Mouse (Mus musculus) right cerebral cortex, postnatal 10 days (tissue): ENCODE data around the gene Acvr1b.
A peak's percentile ranks its signal among the peaks of the same experiment; 100 is the strongest.

Source experiments
- DNase-seq, 2 experiments: peaks; one replicate each; pipeline ENCODE4 v3.0.0; 2021; ENCODE audit warnings: low spot score in 2 of 2

Gene Acvr1b

DNA sequence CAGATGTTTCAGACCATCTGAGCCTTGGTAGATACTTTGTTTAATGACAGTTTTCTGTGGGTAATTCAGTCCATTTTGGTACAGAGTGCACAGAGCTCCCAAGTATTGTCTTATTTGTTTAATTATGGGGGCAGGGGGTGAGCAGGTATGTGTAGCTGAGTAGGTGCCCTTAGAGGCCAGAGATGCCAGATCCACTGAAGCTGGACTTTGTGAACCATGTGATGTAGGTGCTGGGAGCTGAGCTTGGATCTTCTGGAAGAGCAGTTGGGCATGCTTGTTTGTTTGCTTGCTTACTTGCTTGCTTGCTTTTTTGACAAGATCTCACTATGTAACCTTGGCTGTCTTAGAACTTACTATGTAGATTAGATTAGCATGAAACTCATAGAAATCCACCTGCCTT lies 23.1 kb downstream of the Acvr1b start:
- no peak for DNase-seq

DNA sequence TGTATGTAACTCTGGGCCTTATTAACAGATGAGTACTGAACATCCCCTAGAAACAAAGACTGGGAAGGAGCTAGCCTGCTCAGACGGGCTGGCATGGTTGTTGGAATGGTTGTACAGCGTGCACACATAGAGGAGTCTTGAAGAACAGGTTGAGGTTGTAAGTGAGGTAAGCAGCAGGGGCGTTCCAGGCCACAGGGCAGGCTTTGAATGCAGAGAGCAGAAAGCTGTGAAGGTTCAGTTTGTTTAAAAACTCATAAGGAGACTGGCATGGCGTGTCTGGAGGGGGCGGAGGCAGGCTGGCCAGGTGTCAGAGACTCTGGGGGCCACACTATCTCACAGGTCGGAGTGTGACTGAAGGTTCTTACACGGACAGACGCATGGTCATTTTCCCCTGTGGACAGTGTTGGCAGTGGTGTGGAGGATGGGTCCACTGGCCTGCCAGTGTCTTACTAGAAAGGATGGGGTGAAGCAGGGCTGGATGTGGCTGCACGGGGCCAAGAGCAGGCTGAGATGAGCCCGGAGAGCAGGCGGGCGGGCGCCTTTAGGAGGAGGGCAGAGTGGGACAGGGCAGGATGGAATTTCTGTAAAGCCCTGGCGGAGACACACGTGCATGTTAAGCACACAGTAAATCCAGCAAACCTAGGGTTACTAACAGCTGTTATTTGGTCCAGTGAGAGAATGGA lies 23.8 kb downstream of the Acvr1b start:
- no peak for DNase-seq

GRCm38 (mm10) chr15:101198218-101198617 lies 24.4 kb downstream of the Acvr1b start:
- DNase-seq = peak; percentile 78 to 83

DNA sequence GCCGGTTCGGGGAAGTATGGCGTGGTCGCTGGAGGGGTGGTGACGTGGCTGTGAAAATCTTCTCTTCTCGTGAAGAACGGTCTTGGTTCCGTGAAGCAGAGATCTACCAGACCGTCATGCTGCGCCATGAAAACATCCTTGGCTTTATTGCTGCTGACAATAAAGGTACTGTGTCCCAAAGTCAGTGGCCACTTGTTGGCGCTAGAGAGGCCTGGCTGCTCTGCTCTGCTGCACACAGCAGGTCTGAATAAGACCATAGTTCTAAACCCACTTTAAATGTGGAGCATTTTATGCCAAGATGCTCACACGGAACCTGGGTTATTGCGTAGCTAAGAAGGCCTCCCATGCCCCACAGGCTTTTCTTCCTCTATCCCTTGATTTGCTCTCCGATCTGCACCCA lies 25.0 kb downstream of the Acvr1b start:
- no peak for DNase-seq

DNA sequence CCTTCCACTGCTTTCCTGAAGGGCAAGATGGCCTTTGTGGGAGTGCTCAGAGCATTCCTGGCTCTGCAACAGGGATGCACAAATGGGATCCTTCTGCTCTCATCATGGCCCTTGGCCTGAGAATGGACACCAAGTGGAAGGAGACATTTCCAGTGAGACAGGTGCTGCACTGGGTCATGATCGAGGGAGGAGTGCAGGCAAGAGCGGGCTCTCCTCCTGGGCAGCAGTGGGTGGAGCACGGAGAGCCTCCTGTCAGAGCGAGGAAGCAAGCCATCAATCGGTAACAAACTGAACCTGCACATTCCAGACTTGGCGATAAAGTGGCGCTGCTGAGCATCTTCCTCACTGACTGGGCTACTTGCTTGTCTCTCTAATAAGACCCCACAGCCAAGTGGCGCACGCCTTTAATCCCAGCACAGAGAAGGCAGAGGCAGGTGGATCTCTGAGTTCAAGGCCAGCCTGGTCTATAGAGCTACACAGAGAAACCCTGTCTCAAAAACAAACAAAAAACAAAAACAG lies 27.0 kb downstream of the Acvr1b start:
- DNase-seq = no peak

- DNase-seq = no peak
Observed at GRCm38 (mm10) chr15:101201414-101201813, 27.5 kb downstream of the Acvr1b start.

GRCm38 (mm10) chr15:101203673-101204072 lies 29.8 kb downstream of the Acvr1b start:
- DNase-seq = no peak

DNA sequence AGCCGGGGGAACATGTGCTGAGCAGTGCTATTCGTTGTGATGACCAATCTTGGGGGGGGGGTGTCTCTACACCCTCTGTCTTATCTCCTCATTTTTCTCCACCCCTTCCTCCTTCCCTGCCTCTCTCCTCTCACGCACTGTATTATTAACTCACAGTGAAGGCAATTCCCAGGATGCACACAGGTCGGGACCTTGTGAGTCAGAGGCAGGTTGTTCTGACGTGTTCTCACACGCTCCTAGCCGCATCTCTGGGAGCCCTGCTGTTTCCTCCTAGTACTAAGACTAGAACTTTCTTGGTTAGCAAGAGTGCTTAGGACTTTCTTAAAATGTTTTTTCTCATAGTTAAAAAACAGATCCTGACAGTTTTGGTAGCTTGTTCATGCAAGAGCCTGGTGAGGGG lies 30.9 kb downstream of the Acvr1b start:
- no peak for DNase-seq

DNA sequence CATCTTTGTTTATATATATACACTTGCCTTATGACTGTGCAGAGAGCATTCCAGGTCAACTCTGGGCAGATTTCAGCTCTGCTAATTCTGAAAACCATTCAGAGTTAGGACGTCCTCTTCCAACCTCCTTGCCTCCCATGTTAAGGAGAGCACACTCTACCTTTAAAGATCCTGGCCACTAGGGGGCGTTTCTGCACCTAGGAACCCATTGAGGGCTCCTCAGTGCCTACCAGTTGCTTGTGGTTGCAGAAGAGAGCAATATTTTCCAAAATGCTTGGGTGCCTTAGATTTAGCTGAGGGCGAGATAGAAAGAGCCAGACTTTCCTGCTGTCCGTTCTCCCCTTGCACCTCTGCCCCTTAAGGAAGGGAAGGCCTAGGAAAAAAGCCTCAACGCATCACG lies 36.4 kb downstream of the Acvr1b start:
- DNase-seq = no peak

DNA sequence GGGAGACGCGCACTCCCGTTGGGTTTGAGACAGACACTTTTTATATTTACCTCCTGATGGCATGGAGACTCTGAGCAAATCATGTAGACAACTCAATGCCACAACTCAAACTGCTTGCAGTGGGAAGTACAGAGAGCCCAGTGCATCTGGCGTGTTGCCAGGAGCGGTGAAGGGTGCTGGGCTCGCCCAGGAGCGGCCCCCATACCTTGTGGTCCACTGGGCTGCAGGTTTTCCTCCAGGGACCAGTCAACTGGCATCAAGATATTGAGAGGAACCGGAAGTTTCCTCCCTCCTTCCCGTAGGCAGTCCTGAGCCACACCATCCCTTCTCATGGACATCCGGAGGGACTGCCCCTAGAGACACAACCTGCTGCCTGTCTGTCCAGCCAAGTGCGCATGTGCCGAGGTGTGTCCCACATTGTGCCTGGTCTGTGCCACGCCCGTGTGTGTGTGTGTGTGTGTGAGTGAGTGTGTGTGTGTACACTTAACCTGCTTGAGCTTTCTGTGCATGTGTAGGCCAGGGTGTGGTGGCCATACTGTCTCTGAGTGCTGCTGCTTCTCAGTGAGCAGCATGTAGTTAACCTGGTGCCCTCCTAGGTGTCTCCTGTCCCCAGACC lies 37.2 kb downstream of the Acvr1b start:
- DNase-seq = no peak

- DNase-seq = no peak
Observed at GRCm38 (mm10) chr15:101212435-101212834, 38.6 kb downstream of the Acvr1b start.

- no peak for DNase-seq
Observed at GRCm38 (mm10) chr15:101215136-101215535, 41.3 kb downstream of the Acvr1b start.

GRCm38 (mm10) chr15:101216036-101216435 lies 42.2 kb downstream of the Acvr1b start:
- DNase-seq = no peak

- no peak for DNase-seq
Observed at GRCm38 (mm10) chr15:101220905-101221297, 47.0 kb downstream of the Acvr1b start.

DNA sequence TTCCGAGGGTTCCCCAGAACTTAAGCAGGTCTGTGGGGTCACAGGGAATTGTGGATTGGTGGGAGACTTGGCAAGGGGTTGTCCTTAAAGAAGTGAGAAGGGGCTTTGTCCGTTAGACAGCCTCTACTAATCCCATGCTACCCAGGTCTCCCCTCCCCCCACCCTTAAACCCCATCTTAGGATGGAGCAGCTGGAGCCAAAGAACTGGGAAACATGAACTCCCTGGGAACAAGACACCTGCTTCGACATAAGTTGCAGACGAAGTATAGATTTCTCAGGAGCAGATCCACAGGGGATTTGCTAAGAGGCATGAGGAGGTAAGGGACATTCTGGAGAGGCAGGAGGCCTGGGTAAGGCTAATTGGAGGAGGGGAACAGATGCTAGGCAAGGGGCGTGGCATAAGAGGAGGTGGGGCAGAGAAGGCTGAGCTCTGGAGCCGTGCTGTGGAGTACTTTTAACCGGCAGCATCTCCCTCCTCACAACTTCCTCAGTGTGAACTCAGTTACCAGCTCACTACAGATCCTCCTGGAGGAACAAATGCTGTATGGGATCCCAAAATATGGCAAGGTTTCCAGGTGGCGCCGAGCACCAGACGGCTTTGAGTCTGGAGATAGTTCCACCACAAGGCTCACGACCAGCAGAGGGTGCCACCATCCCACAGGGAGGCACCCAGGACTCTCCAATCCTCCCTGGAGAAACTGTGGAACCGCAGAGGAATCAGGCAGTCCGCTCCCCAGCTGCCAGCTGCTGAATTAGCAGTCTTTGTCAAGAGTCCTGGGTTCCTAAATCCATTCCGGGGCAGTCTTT lies 47.6 kb downstream of the Acvr1b start:
- peak; percentile 91 to 93 for DNase-seq

- peak; percentile 58 to 77 for DNase-seq
Observed at GRCm38 (mm10) chr15:101222897-101223482, 49.1 kb downstream of the Acvr1b start.

DNA sequence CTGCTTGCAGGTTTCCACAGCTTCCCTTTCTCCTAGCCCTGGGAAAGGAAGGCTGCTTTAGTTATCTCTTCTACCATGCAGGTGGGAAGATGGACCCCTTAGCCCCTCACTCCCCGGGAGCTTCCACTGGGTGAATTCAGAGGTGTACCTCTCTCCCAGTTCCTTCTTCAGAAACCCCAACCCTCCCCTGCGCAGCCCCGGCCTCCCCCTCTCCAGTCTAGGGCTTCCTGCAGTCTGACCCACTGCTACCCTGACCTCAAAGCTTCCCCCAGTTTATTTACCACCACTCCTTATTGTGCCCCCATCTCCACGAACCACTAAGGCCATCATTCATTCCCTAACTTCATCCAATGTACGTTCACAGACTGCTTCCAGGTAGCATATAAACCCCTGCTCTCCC lies 49.7 kb downstream of the Acvr1b start:
- no peak for DNase-seq

GRCm38 (mm10) chr15:101224006-101224906 lies 50.4 kb downstream of the Acvr1b start, which contains the start of gene Grasp:
Grasp (plus strand) TSS chr15:101224188.
- peak; percentile 93 for DNase-seq

- no peak for DNase-seq
Observed at GRCm38 (mm10) chr15:101224977-101225376, 51.1 kb downstream of the Acvr1b start.

GRCm38 (mm10) chr15:101227971-101228370 lies 54.1 kb downstream of the Acvr1b start:
- no peak for DNase-seq
